Mouse (Mus musculus) megakaryocyte, embryonic 14.5 days (primary cell): ENCODE data around the gene 1700003E16Rik.

Experiments used
- FLI1 ChIP-seq: IDR thresholded peaks from 2 replicates; pipeline ENCODE4 v1.6.1; 2012; ENCODE audit warnings: low read length, inconsistent platforms, mixed read lengths
- GATA1 ChIP-seq: IDR thresholded peaks from 3 replicates; pipeline ENCODE4 v1.6.1; 2012; ENCODE audit warnings: mixed read lengths, low read length, inconsistent platforms, borderline replicate concordance

DNA sequence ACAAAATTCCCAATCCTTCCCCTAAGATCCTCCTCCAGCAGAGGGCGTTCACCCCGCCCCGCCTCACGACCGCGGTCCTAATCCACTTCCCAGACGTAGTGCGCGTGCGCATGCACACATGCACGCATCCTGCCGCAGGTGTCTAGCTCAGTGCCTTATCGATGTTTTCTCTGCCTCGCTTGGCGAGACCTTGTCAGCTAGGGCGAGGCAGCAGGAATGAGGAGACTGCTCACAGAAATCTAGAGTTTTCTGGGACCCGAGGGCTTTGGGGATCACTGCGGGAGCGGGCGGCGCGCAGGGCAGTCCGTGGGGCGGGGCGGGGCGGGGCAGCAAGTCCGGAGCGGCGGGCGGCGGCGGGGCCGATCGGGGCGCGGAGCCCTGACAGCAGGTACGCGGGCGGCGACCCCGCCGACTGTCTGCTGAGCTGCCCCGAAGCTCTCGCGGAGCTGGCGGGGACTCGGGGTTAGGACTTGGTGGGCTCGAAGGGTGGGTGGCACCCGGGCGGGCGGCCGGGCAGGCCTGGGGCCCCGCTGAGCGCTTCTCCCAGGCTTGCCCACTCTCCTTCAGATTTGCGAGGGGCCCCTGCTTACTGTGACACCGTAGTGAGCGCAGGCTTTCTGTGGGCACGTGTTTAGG is 9.5 kb downstream of the 1700003E16Rik start, which contains the start of gene Dctn1:
- no peak for TF ChIP-seq GATA1
- no peak for TF ChIP-seq FLI1
